Mouse (Mus musculus): ENCODE measurements around the gene Tapt1.

The Tapt1 gene

GRCm38 (mm10) chr5:44233933-44234332, 7.5 kb upstream of the Tapt1 start:
- no peak for DNase-seq

- no peak for DNase-seq
Observed at GRCm38 (mm10) chr5:44228756-44229155, 2.3 kb upstream of the Tapt1 start.

- no peak for DNase-seq
Observed at GRCm38 (mm10) chr5:44228323-44228722, 1.9 kb upstream of the Tapt1 start.

- no peak for DNase-seq
Observed at GRCm38 (mm10) chr5:44227462-44227840, 1.0 kb upstream of the Tapt1 start.

- DNase-seq, result no peak
Observed at GRCm38 (mm10) chr5:44225911-44226520, 410 bp downstream of the Tapt1 start.

GRCm38 (mm10) chr5:44224916-44225600, 1.4 kb downstream of the Tapt1 start:
- no peak for DNase-seq

- peak; percentile 49 to 65 for DNase-seq
Observed at GRCm38 (mm10) chr5:44224251-44224650, 2.2 kb downstream of the Tapt1 start.

GRCm38 (mm10) chr5:44223341-44223881, 3.0 kb downstream of the Tapt1 start:
- DNase-seq, result peak in 1 of 2 experiments; percentile 37

GRCm38 (mm10) chr5:44220430-44220829, 6.0 kb downstream of the Tapt1 start:
- peak; percentile 41 to 77 for DNase-seq

GRCm38 (mm10) chr5:44219871-44220270, 6.6 kb downstream of the Tapt1 start:
- peak in 1 of 2 experiments; percentile 32 for DNase-seq

- no peak for DNase-seq
Observed at GRCm38 (mm10) chr5:44218483-44218882, 7.9 kb downstream of the Tapt1 start.

GRCm38 (mm10) chr5:44217685-44218041, 8.8 kb downstream of the Tapt1 start:
- no peak for DNase-seq

- DNase-seq, result no peak
Observed at GRCm38 (mm10) chr5:44217041-44217684, 9.3 kb downstream of the Tapt1 start.

GRCm38 (mm10) chr5:44215118-44215517, 11.3 kb downstream of the Tapt1 start:
- no peak for DNase-seq

GRCm38 (mm10) chr5:44214025-44214424, 12.4 kb downstream of the Tapt1 start:
- DNase-seq, result no peak

- no peak for DNase-seq
Observed at GRCm38 (mm10) chr5:44213391-44213790, 13.0 kb downstream of the Tapt1 start.

GRCm38 (mm10) chr5:44211818-44212465, 14.5 kb downstream of the Tapt1 start:
- DNase-seq, result no peak

- no peak for DNase-seq
Observed at GRCm38 (mm10) chr5:44207286-44207685, 19.1 kb downstream of the Tapt1 start.

- DNase-seq, result no peak
Observed at GRCm38 (mm10) chr5:44206651-44207050, 19.8 kb downstream of the Tapt1 start.

- no peak for DNase-seq
Observed at GRCm38 (mm10) chr5:44203410-44203809, 23.0 kb downstream of the Tapt1 start.

GRCm38 (mm10) chr5:44201665-44202064, 24.8 kb downstream of the Tapt1 start:
- no peak for DNase-seq

GRCm38 (mm10) chr5:44199109-44199508, 27.3 kb downstream of the Tapt1 start:
- no peak for DNase-seq

- no peak for DNase-seq
Observed at GRCm38 (mm10) chr5:44198471-44198870, 28.0 kb downstream of the Tapt1 start.

Data from thymus, adult 18-20 months (tissue).